Mouse (Mus musculus): ENCODE measurements at regions not wholly inside any gene's neighbourhood (a gene's known extent, or its start where the extent isn't known, plus 50 kb on each side); places are given as distances from the start of the nearest gene placed in this dataset.

- Histone ChIP-seq H3K4me2 (ENCODE audit: low read depth, low read length) (no peak overlapping the region), H3K9me3 (ENCODE audit: control insufficient read depth, low read length) (no peaks in the 10 kb centered on the region), H3K27me3 (replicated peaks; ENCODE audit: control insufficient read depth, insufficient read depth, low read length) (no peaks in the 10 kb centered on the region), H3K9ac (ENCODE audit: low read depth, low read length) (no peak overlapping the region), H3K36me3 (ENCODE audit: control insufficient read depth, insufficient read depth, low read length) (no peaks in the 10 kb centered on the region), H3K4me3 (ENCODE audit: low read depth, low read length) (no peak overlapping the region), H3K4me1 (ENCODE audit: control insufficient read depth, insufficient read depth, low read length) (peaks cover 4% of the 10 kb centered on the region; the same call in 1 of the 2 replicates), H3K27ac (replicated peaks; ENCODE audit: low read depth, low read length) (no peak overlapping the region)
- ATAC-seq (ENCODE audit: low read depth) (no peak), DNase-seq (ENCODE audit: low spot score) (no peak)
- 80% methylated on average over 8 of the region's 8 CpGs for WGBS
These were observed 117.7 kb downstream of the Ackr3 start for GRCm38 (mm10) chr1:90321501-90321900.

- H3K4me3 ChIP-seq (ENCODE audit: low read depth, low read length): no peak overlapping the region
- no peaks in the 10 kb centered on the region for H3K9me3 ChIP-seq (ENCODE audit: control insufficient read depth, low read length)
- ATAC-seq (ENCODE audit: low read depth): no peak
- no peak for DNase-seq (ENCODE audit: low spot score)
- H3K27ac ChIP-seq (replicated peaks; ENCODE audit: low read depth, low read length): no peak overlapping the region
- H3K27me3 ChIP-seq (replicated peaks; ENCODE audit: control insufficient read depth, insufficient read depth, low read length): no peaks in the 10 kb centered on the region
- no peak overlapping the region for H3K4me2 ChIP-seq (ENCODE audit: low read depth, low read length)
- no peaks in the 10 kb centered on the region for H3K36me3 ChIP-seq (ENCODE audit: control insufficient read depth, insufficient read depth, low read length)
- peaks cover 3% of the 10 kb centered on the region; the same call in 1 of the 2 replicates for H3K4me1 ChIP-seq (ENCODE audit: control insufficient read depth, insufficient read depth, low read length)
- 73% methylated on average over 6 of the region's 6 CpGs for WGBS
- H3K9ac ChIP-seq (ENCODE audit: low read depth, low read length): no peak overlapping the region
These were observed 123.5 kb downstream of the Ackr3 start for GRCm38 (mm10) chr1:90327237-90327636.

DNA sequence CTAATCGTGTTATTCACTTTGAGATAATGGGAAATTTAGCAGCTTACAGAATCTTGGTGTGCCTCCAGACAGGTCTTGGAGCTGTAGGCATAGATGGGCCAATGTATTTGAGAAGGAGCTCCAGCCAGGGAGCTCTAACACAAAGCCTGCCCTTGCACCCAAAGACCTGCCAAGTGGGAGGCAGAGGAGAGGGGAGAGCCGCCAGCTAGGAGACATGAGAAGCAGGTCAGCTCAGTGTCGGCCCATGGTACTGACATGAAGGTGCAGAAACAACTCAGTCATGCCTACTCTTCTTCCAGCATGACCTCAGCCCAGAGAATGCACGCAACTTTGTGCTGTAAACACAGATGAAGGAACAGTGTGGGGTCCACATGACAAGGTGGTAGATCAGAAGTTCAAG lies 128.8 kb downstream of the Ackr3 start:
- Histone ChIP-seq H3K27me3 (replicated peaks; ENCODE audit: control insufficient read depth, insufficient read depth, low read length) (no peaks in the 10 kb centered on the region; the same call in 1 of the 2 replicates), H3K27ac (replicated peaks; ENCODE audit: low read depth, low read length) (no peak overlapping the region), H3K4me1 (ENCODE audit: control insufficient read depth, insufficient read depth, low read length) (peaks cover 42% of the 10 kb centered on the region), H3K4me3 (ENCODE audit: low read depth, low read length) (no peak overlapping the region), H3K9ac (ENCODE audit: low read depth, low read length) (no peak overlapping the region), H3K9me3 (ENCODE audit: control insufficient read depth, low read length) (no peaks in the 10 kb centered on the region), H3K36me3 (ENCODE audit: control insufficient read depth, insufficient read depth, low read length) (no peaks in the 10 kb centered on the region), H3K4me2 (ENCODE audit: low read depth, low read length) (no peak overlapping the region)
- 95% methylated on average over 4 of the region's 4 CpGs for WGBS
- ATAC-seq (ENCODE audit: low read depth) (no peak), DNase-seq (ENCODE audit: low spot score) (no peak)

- Histone ChIP-seq H3K4me1 (ENCODE audit: control insufficient read depth, insufficient read depth, low read length) (peaks cover 52% of the 10 kb centered on the region), H3K9ac (ENCODE audit: low read depth, low read length) (no peak overlapping the region), H3K9me3 (ENCODE audit: control insufficient read depth, low read length) (no peaks in the 10 kb centered on the region), H3K27me3 (replicated peaks; ENCODE audit: control insufficient read depth, insufficient read depth, low read length) (no peaks in the 10 kb centered on the region; the same call in 1 of the 2 replicates), H3K4me2 (ENCODE audit: low read depth, low read length) (no peak overlapping the region), H3K36me3 (ENCODE audit: control insufficient read depth, insufficient read depth, low read length) (no peaks in the 10 kb centered on the region), H3K27ac (replicated peaks; ENCODE audit: low read depth, low read length) (no peak overlapping the region), H3K4me3 (ENCODE audit: low read depth, low read length) (no peak overlapping the region)
- DNase-seq (ENCODE audit: low spot score): no peak
- WGBS: 79% methylated on average over 6 of the region's 6 CpGs
- no peak for ATAC-seq (ENCODE audit: low read depth)
These were observed 130.1 kb downstream of the Ackr3 start for GRCm38 (mm10) chr1:90333676-90334430.

DNA sequence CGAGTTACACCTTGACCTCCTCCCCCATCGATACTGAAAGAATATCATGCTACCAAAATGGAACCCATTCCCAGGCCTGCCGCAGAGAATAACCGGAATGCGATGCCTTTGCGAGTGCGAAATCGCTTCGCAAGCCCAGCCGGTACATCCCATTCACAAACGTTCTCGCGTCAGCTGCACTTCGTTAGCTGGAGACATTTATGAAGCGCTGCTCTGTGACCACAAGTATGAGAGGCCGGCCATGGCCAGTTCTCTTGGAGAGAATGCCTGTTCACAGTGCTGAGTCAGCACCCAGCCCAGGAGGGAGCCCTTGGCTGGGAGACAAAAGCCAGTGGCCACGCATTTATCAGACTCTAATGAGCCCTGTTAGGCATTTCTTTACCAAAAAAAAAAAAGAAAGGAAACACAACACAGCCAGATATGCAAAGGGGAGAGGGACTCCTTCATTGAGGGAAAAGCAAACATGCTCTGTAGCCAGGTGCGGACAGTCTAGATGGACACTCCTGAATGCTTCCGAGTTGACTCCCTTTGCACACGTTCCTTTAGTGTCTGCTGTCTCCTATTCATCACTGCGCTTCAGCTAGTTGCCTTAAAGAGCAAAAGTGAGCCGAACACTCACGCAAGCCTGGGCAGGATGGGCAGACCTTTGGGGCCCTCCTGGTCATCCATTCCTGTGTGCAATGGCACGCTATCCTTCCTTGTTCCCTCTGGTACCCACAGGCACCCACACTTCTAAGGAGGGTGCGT lies 131.4 kb downstream of the Ackr3 start:
- Histone ChIP-seq H3K4me1 (ENCODE audit: control insufficient read depth, insufficient read depth, low read length) (peaks cover 52% of the 10 kb centered on the region), H3K4me2 (ENCODE audit: low read depth, low read length) (peak overlapping the region; percentile 20), H3K36me3 (ENCODE audit: control insufficient read depth, insufficient read depth, low read length) (no peaks in the 10 kb centered on the region), H3K9me3 (ENCODE audit: control insufficient read depth, low read length) (no peaks in the 10 kb centered on the region), H3K27me3 (replicated peaks; ENCODE audit: control insufficient read depth, insufficient read depth, low read length) (no peaks in the 10 kb centered on the region; the same call in 1 of the 2 replicates), H3K27ac (replicated peaks; ENCODE audit: low read depth, low read length) (no peak overlapping the region), H3K4me3 (ENCODE audit: low read depth, low read length) (no peak overlapping the region), H3K9ac (ENCODE audit: low read depth, low read length) (no peak overlapping the region)
- 38% methylated on average over 25 of the region's 25 CpGs for WGBS
- ATAC-seq (ENCODE audit: low read depth) (peak; percentile 69), DNase-seq (ENCODE audit: low spot score) (peak; percentile 94)

GRCm38 (mm10) chr1:90337876-90338316 lies 134.1 kb downstream of the Ackr3 start:
- Histone ChIP-seq H3K4me3 (ENCODE audit: low read depth, low read length) (no peak overlapping the region), H3K27me3 (replicated peaks; ENCODE audit: control insufficient read depth, insufficient read depth, low read length) (no peaks in the 10 kb centered on the region; the same call in 1 of the 2 replicates), H3K27ac (replicated peaks; ENCODE audit: low read depth, low read length) (no peak overlapping the region), H3K36me3 (ENCODE audit: control insufficient read depth, insufficient read depth, low read length) (no peaks in the 10 kb centered on the region), H3K9me3 (ENCODE audit: control insufficient read depth, low read length) (no peaks in the 10 kb centered on the region), H3K4me1 (ENCODE audit: control insufficient read depth, insufficient read depth, low read length) (peaks cover 50% of the 10 kb centered on the region), H3K4me2 (ENCODE audit: low read depth, low read length) (no peak overlapping the region), H3K9ac (ENCODE audit: low read depth, low read length) (0 out of 2 replicates have a peak overlapping the region, but pooled peaks have one; percentile 25)
- ATAC-seq (ENCODE audit: low read depth) (peak; percentile 50; the same call in 1 of the 2 replicates), DNase-seq (ENCODE audit: low spot score) (peak; percentile 79)
- 30% methylated on average over 12 of the region's 12 CpGs for WGBS

GRCm38 (mm10) chr1:90342346-90342745 lies 138.6 kb downstream of the Ackr3 start:
- DNase-seq (ENCODE audit: low spot score) (no peak), ATAC-seq (ENCODE audit: low read depth) (peak; percentile 18; the same call in 1 of the 2 replicates)
- WGBS: 18% methylated on average over 1 of the region's 1 CpGs
- no peak overlapping the region for H3K9ac ChIP-seq (ENCODE audit: low read depth, low read length)
- no peaks in the 10 kb centered on the region for H3K9me3 ChIP-seq (ENCODE audit: control insufficient read depth, low read length)
- no peaks in the 10 kb centered on the region for H3K36me3 ChIP-seq (ENCODE audit: control insufficient read depth, insufficient read depth, low read length)
- H3K4me1 ChIP-seq (ENCODE audit: control insufficient read depth, insufficient read depth, low read length): peaks cover 15% of the 10 kb centered on the region
- H3K4me2 ChIP-seq (ENCODE audit: low read depth, low read length): no peak overlapping the region
- H3K27me3 ChIP-seq (replicated peaks; ENCODE audit: control insufficient read depth, insufficient read depth, low read length): no peaks in the 10 kb centered on the region
- H3K4me3 ChIP-seq (ENCODE audit: low read depth, low read length): no peak overlapping the region
- H3K27ac ChIP-seq (replicated peaks; ENCODE audit: low read depth, low read length): no peak overlapping the region

- DNase-seq (ENCODE audit: low spot score) (no peak), ATAC-seq (ENCODE audit: low read depth) (no peak)
- WGBS: 73% methylated on average over 2 of the region's 2 CpGs
- Histone ChIP-seq H3K36me3 (ENCODE audit: control insufficient read depth, insufficient read depth, low read length) (no peaks in the 10 kb centered on the region), H3K27me3 (replicated peaks; ENCODE audit: control insufficient read depth, insufficient read depth, low read length) (no peaks in the 10 kb centered on the region), H3K9ac (ENCODE audit: low read depth, low read length) (no peak overlapping the region), H3K9me3 (ENCODE audit: control insufficient read depth, low read length) (no peaks in the 10 kb centered on the region), H3K4me2 (ENCODE audit: low read depth, low read length) (no peak overlapping the region), H3K4me3 (ENCODE audit: low read depth, low read length) (no peak overlapping the region), H3K27ac (replicated peaks; ENCODE audit: low read depth, low read length) (no peak overlapping the region), H3K4me1 (ENCODE audit: control insufficient read depth, insufficient read depth, low read length) (peaks cover 4% of the 10 kb centered on the region; the same call in 1 of the 2 replicates)
These were observed 139.7 kb downstream of the Ackr3 start for GRCm38 (mm10) chr1:90343492-90343891.

Data from embryonic facial prominence, embryonic 14.5 days (tissue).